Mouse (Mus musculus): ENCODE measurements around the gene Id3. TPM values are rescaled to one million over a fixed set of nuclear protein-coding genes. Genes with fewer than 3 reads are reported as not detected.
A peak's percentile ranks its signal among the peaks of the same experiment; 100 is the strongest.

Id3 gene
- total RNA-seq (2012; rRNA removed) = 78.8 and 126 TPM in 2 replicates

GRCm38 (mm10) chr4:136143193-136143976 lies at the start of gene Id3:
Gene Id3 (plus strand): TSS chr4:136143497.
- DNase-seq (ENCODE audit: low read depth, low spot score) = peak; percentile 89
- Histone ChIP-seq H3K9ac (ENCODE audit: insufficient read depth, low read depth, low read length, poor library complexity, severe bottlenecking) (peak within 1 kb of the TSS; percentile 49), H3K27ac (ENCODE audit: insufficient read depth, low read depth, low read length, poor library complexity, severe bottlenecking) (no peak within 1 kb of the TSS), H3K9me3 (ENCODE audit: control insufficient read depth, insufficient read depth, low read depth, low read length) (no peaks in the 10 kb centered on the region), H3K4me3 (ENCODE audit: insufficient read depth in 1 of 2, low read depth in 1 of 2, low read length in 2 of 2, poor library complexity in 1 of 2, severe bottlenecking in 1 of 2) (peak within 1 kb of the TSS; percentile 73 to 75), H3K36me3 (ENCODE audit: control insufficient read depth, insufficient read depth, low read length, poor library complexity, severe bottlenecking) (no peaks in the 10 kb centered on the region; the same call in 1 of the 2 replicates), H3K4me1 (ENCODE audit: control insufficient read depth in 2 of 2, insufficient read depth in 2 of 2, low read length in 2 of 2, poor library complexity in 1 of 2) (peaks cover 3 to 10% of the 10 kb centered on the region in 2 experiments; a peak in 3 of 4 replicates)
- TF ChIP-seq ZNF384 (IDR thresholded peaks at IDR 0.05; ENCODE audit: low read depth, low read length) (peak; percentile 71), HCFC1 (IDR thresholded peaks at IDR 0.05; ENCODE audit: borderline replicate concordance, insufficient read depth, low read length) (no peak; the same call in 1 of the 2 replicates), MAFK (IDR thresholded peaks at IDR 0.05; ENCODE audit: insufficient read depth, low read depth, low read length) (no peak), ZC3H11A (IDR thresholded peaks at IDR 0.05; ENCODE audit: borderline replicate concordance, low read depth, low read length) (no peak), CHD2 (IDR thresholded peaks at IDR 0.05; ENCODE audit: low read depth, low read length) (no peak; the same call in 1 of the 2 replicates)
- in situ Hi-C loops (cut with MboI; ENCODE audit: low sequenced_read_pairs in 2 of 2, unreplicated experiment in 2 of 2) = no loop called here

- no peak for TF ChIP-seq HCFC1 (IDR thresholded peaks at IDR 0.05; ENCODE audit: borderline replicate concordance, insufficient read depth, low read length)
- no peak for TF ChIP-seq CHD2 (IDR thresholded peaks at IDR 0.05; ENCODE audit: low read depth, low read length)
- no peak for TF ChIP-seq MAFK (IDR thresholded peaks at IDR 0.05; ENCODE audit: insufficient read depth, low read depth, low read length)
- TF ChIP-seq ZNF384 (IDR thresholded peaks at IDR 0.05; ENCODE audit: low read depth, low read length) = no peak
- no peak for TF ChIP-seq ZC3H11A (IDR thresholded peaks at IDR 0.05; ENCODE audit: borderline replicate concordance, low read depth, low read length)
- no peak overlapping the region for H3K9ac ChIP-seq (ENCODE audit: insufficient read depth, low read depth, low read length, poor library complexity, severe bottlenecking)
- no peak overlapping the region for H3K27ac ChIP-seq (ENCODE audit: insufficient read depth, low read depth, low read length, poor library complexity, severe bottlenecking)
- H3K4me3 ChIP-seq (ENCODE audit: insufficient read depth in 1 of 2, low read depth in 1 of 2, low read length in 2 of 2, poor library complexity in 1 of 2, severe bottlenecking in 1 of 2) = no peak overlapping the region
- DNase-seq (ENCODE audit: low read depth, low spot score) = no peak
- in situ Hi-C loops (cut with MboI; ENCODE audit: low sequenced_read_pairs in 2 of 2, unreplicated experiment in 2 of 2) = no loop called here
- H3K36me3 ChIP-seq (ENCODE audit: control insufficient read depth, insufficient read depth, low read length, poor library complexity, severe bottlenecking) = no peaks in the 10 kb centered on the region
- H3K9me3 ChIP-seq (ENCODE audit: control insufficient read depth, insufficient read depth, low read depth, low read length) = no peaks in the 10 kb centered on the region
- H3K4me1 ChIP-seq (ENCODE audit: control insufficient read depth in 2 of 2, insufficient read depth in 2 of 2, low read length in 2 of 2, poor library complexity in 1 of 2) = peaks cover 4 to 13% of the 10 kb centered on the region in 2 experiments; a peak in 3 of 4 replicates
These were observed 48.6 kb upstream of the Id3 start for GRCm38 (mm10) chr4:136094519-136095219.

DNA sequence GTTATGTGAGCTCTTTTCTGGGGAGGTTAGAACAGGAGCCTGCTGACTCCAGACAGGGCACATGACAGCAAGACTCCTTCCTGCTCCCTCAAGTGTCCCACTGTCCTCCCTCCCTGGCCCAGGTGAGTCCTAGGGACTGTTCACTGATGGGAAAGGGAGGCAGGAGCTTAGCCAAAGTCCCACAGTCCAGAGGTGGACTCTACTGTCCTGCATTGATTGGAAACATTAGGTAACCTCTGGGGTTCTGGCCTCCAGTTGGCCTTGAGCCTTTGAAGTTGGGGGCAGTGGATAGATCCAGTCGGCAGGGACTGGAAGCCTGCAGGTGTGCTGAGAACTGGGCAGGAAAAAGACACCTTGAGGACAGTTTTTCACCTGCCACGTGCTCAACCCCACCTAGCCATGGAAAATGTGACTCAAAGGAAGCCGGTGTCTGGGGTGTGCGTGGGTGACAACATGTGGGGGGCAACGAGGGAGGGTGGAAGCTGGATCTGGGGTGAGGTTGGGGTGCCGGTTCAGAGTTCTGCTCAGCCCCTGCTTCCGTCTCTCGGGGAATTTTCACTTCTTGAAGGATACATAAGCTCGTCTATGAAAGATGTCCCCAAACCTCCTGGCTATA lies 47.7 kb upstream of the Id3 start:
- Histone ChIP-seq H3K9me3 (ENCODE audit: control insufficient read depth, insufficient read depth, low read depth, low read length) (no peaks in the 10 kb centered on the region), H3K27ac (ENCODE audit: insufficient read depth, low read depth, low read length, poor library complexity, severe bottlenecking) (no peak overlapping the region), H3K9ac (ENCODE audit: insufficient read depth, low read depth, low read length, poor library complexity, severe bottlenecking) (no peak overlapping the region), H3K4me3 (ENCODE audit: insufficient read depth in 1 of 2, low read depth in 1 of 2, low read length in 2 of 2, poor library complexity in 1 of 2, severe bottlenecking in 1 of 2) (no peak overlapping the region), H3K4me1 (ENCODE audit: control insufficient read depth in 2 of 2, insufficient read depth in 2 of 2, low read length in 2 of 2, poor library complexity in 1 of 2) (peaks cover 0 to 8% of the 10 kb centered on the region in 2 experiments; a peak in 2 of 4 replicates), H3K36me3 (ENCODE audit: control insufficient read depth, insufficient read depth, low read length, poor library complexity, severe bottlenecking) (no peaks in the 10 kb centered on the region)
- in situ Hi-C loops (cut with MboI; ENCODE audit: low sequenced_read_pairs in 2 of 2, unreplicated experiment in 2 of 2) = no loop called here
- TF ChIP-seq HCFC1 (IDR thresholded peaks at IDR 0.05; ENCODE audit: borderline replicate concordance, insufficient read depth, low read length) (no peak), ZNF384 (IDR thresholded peaks at IDR 0.05; ENCODE audit: low read depth, low read length) (no peak), CHD2 (IDR thresholded peaks at IDR 0.05; ENCODE audit: low read depth, low read length) (no peak), ZC3H11A (IDR thresholded peaks at IDR 0.05; ENCODE audit: borderline replicate concordance, low read depth, low read length) (no peak), MAFK (IDR thresholded peaks at IDR 0.05; ENCODE audit: insufficient read depth, low read depth, low read length) (no peak)
- DNase-seq (ENCODE audit: low read depth, low spot score) = no peak

GRCm38 (mm10) chr4:136096446-136097113 lies 46.7 kb upstream of the Id3 start:
- Histone ChIP-seq H3K9ac (ENCODE audit: insufficient read depth, low read depth, low read length, poor library complexity, severe bottlenecking) (no peak overlapping the region), H3K27ac (ENCODE audit: insufficient read depth, low read depth, low read length, poor library complexity, severe bottlenecking) (no peak overlapping the region; the same call in 1 of the 2 replicates), H3K4me3 (ENCODE audit: insufficient read depth in 1 of 2, low read depth in 1 of 2, low read length in 2 of 2, poor library complexity in 1 of 2, severe bottlenecking in 1 of 2) (no peak overlapping the region; a peak in 1 of 4 replicates), H3K9me3 (ENCODE audit: control insufficient read depth, insufficient read depth, low read depth, low read length) (no peaks in the 10 kb centered on the region), H3K36me3 (ENCODE audit: control insufficient read depth, insufficient read depth, low read length, poor library complexity, severe bottlenecking) (no peaks in the 10 kb centered on the region), H3K4me1 (ENCODE audit: control insufficient read depth in 2 of 2, insufficient read depth in 2 of 2, low read length in 2 of 2, poor library complexity in 1 of 2) (peaks cover 0 to 7% of the 10 kb centered on the region in 2 experiments; a peak in 1 of 4 replicates)
- in situ Hi-C loops (cut with MboI; ENCODE audit: low sequenced_read_pairs in 2 of 2, unreplicated experiment in 2 of 2) = no loop called here
- TF ChIP-seq ZC3H11A (IDR thresholded peaks at IDR 0.05; ENCODE audit: borderline replicate concordance, low read depth, low read length) (no peak), CHD2 (IDR thresholded peaks at IDR 0.05; ENCODE audit: low read depth, low read length) (no peak), HCFC1 (IDR thresholded peaks at IDR 0.05; ENCODE audit: borderline replicate concordance, insufficient read depth, low read length) (no peak), ZNF384 (IDR thresholded peaks at IDR 0.05; ENCODE audit: low read depth, low read length) (no peak), MAFK (IDR thresholded peaks at IDR 0.05; ENCODE audit: insufficient read depth, low read depth, low read length) (no peak)
- no peak for DNase-seq (ENCODE audit: low read depth, low spot score)

Measured in ES-E14 (cell line).